Mouse (Mus musculus) embryonic facial prominence, embryonic 14.5 days (tissue): Measurements from ENCODE around the gene Angel2. TPM values are rescaled to one million over a fixed set of nuclear protein-coding genes. Genes with fewer than 3 reads are reported as not detected.

Source experiments
- ATAC-seq: fragments of 200-750 bp; cut with Nextera tagmentation; 2 replicates; pipeline ENCODE4 v1.8.0; 2017; ENCODE audit warnings: low read depth, moderate number of reproducible peaks, moderate TSS enrichment
- DNase-seq: peaks from one replicate; pipeline ENCODE4 v3.0.0-alpha.2; 2015; ENCODE audit warnings: low spot score
- H3K27ac ChIP-seq: fragments of 300-500 bp; sonication (generic); replicated peaks from 2 replicates; pipeline ENCODE4 v1.5.1; 2014; ENCODE audit warnings: low read depth, mild to moderate bottlenecking, low read length, moderate library complexity
- H3K27me3 ChIP-seq: fragments of 300-500 bp; sonication (generic); replicated peaks from 2 replicates; pipeline ENCODE4 v1.6.1; 2014; ENCODE audit warnings: low read length; ENCODE audit not compliant: control insufficient read depth, insufficient read depth
- H3K36me3 ChIP-seq: fragments of 300-500 bp; sonication (generic); 2 replicates; pipeline ENCODE4 v1.6.1; 2014; ENCODE audit warnings: low read length, mixed read lengths; ENCODE audit not compliant: control insufficient read depth, insufficient read depth
- H3K4me1 ChIP-seq: fragments of 300-500 bp; sonication (generic); 2 replicates; pipeline ENCODE4 v1.6.1; 2014; ENCODE audit warnings: antibody characterized with exemption, low read length; ENCODE audit not compliant: control insufficient read depth, insufficient read depth
- H3K4me2 ChIP-seq: fragments of 300-500 bp; sonication (generic); 2 replicates; pipeline ENCODE4 v1.6.1; 2014; ENCODE audit warnings: low read depth, mild to moderate bottlenecking, low read length, moderate library complexity, mixed read lengths
- H3K4me3 ChIP-seq: fragments of 300-500 bp; sonication (generic); 2 replicates; pipeline ENCODE4 v1.5.1; 2014; ENCODE audit warnings: low read depth, mild to moderate bottlenecking, low read length
- H3K9ac ChIP-seq: fragments of 300-500 bp; sonication (generic); 2 replicates; pipeline ENCODE4 v1.6.1; 2014; ENCODE audit warnings: low read depth, mild to moderate bottlenecking, low read length, moderate library complexity, mixed read lengths
- H3K9me3 ChIP-seq: fragments of 300-500 bp; sonication (generic); 2 replicates; pipeline ENCODE4 v1.6.1; 2016; ENCODE audit warnings: low read length; ENCODE audit not compliant: control insufficient read depth
- WGBS: fragments of 180-500 bp; shearing (Covaris S2); extraction: QIAGEN DNeasy Blood & Tissue Kit; methylation state at CpG from one replicate; pipeline ENCODE4 v1.1.7; 2014; 5-methylcytosine and 5-hydroxymethylcytosine counted together
- polyA plus RNA-seq: library from polyadenylated mRNA; unstranded; fragments of >200 nt; fragmentation: Nextera tagmentation; extraction: Ambion mirVana; gene quantifications from 2 replicates; pipeline ENCODE4 v1.2.1, GENCODE M21; 2014

Gene Angel2
- polyA plus RNA-seq, 1 experiment from 2014 or later, result 37.4 TPM

- no peak overlapping the region for H3K9ac ChIP-seq
- no peaks in the 10 kb centered on the region for H3K27me3 ChIP-seq
- H3K27ac ChIP-seq, result no peak overlapping the region
- H3K4me3 ChIP-seq, result no peak overlapping the region
- H3K9me3 ChIP-seq, result no peaks in the 10 kb centered on the region
- 80% methylated on average over 9 of the region's 9 CpGs for WGBS
- no peaks in the 10 kb centered on the region for H3K4me1 ChIP-seq
- H3K36me3 ChIP-seq, result peaks cover 39% of the 10 kb centered on the region; the same call in 1 of the 2 replicates
- no peak overlapping the region for H3K4me2 ChIP-seq
- peak; percentile 71; the same call in 1 of the 2 replicates for ATAC-seq
- peak; percentile 42 for DNase-seq
These were observed 25.9 kb upstream of the Angel2 start for GRCm38 (mm10) chr1:190898899-190899575.

GRCm38 (mm10) chr1:190901082-190901481 lies 23.8 kb upstream of the Angel2 start:
- WGBS, result 62% methylated on average over 2 of the region's 2 CpGs
- Histone ChIP-seq H3K36me3 (peaks cover 35% of the 10 kb centered on the region), H3K4me3 (no peak overlapping the region), H3K27me3 (no peaks in the 10 kb centered on the region), H3K4me2 (no peak overlapping the region), H3K4me1 (no peaks in the 10 kb centered on the region), H3K9ac (no peak overlapping the region), H3K9me3 (no peaks in the 10 kb centered on the region), H3K27ac (no peak overlapping the region)
- DNase-seq (no peak), ATAC-seq (no peak)

GRCm38 (mm10) chr1:190904136-190904535 lies 20.8 kb upstream of the Angel2 start:
- WGBS, result 96% methylated on average over 3 of the region's 3 CpGs
- Histone ChIP-seq H3K27me3 (no peaks in the 10 kb centered on the region), H3K4me2 (no peak overlapping the region), H3K9me3 (no peaks in the 10 kb centered on the region), H3K4me1 (no peaks in the 10 kb centered on the region), H3K4me3 (no peak overlapping the region), H3K36me3 (peaks cover 11% of the 10 kb centered on the region), H3K9ac (no peak overlapping the region), H3K27ac (no peak overlapping the region)
- ATAC-seq (no peak), DNase-seq (no peak)

GRCm38 (mm10) chr1:190904714-190905113 lies 20.2 kb upstream of the Angel2 start:
- 88% methylated on average over 16 of the region's 16 CpGs for WGBS
- ATAC-seq (no peak), DNase-seq (no peak)
- no peak overlapping the region for H3K9ac ChIP-seq
- no peaks in the 10 kb centered on the region for H3K9me3 ChIP-seq
- H3K4me1 ChIP-seq, result no peaks in the 10 kb centered on the region
- no peak overlapping the region for H3K4me2 ChIP-seq
- no peak overlapping the region for H3K4me3 ChIP-seq
- no peaks in the 10 kb centered on the region for H3K27me3 ChIP-seq
- H3K36me3 ChIP-seq, result peaks cover 11% of the 10 kb centered on the region
- H3K27ac ChIP-seq, result no peak overlapping the region

- Histone ChIP-seq H3K4me3 (peak overlapping the region; percentile 74), H3K9ac (peak overlapping the region; percentile 85), H3K27me3 (no peaks in the 10 kb centered on the region), H3K9me3 (no peaks in the 10 kb centered on the region), H3K36me3 (no peaks in the 10 kb centered on the region), H3K4me1 (peaks cover 10% of the 10 kb centered on the region), H3K4me2 (peak overlapping the region; percentile 89), H3K27ac (no peak overlapping the region)
- 0 out of 2 replicates have a peak, but pooled peaks have one; percentile 5 for ATAC-seq
- no peak for DNase-seq
- 80% methylated on average over 6 of the region's 6 CpGs for WGBS
These were observed 14.1 kb upstream of the Angel2 start for GRCm38 (mm10) chr1:190910836-190911235.

GRCm38 (mm10) chr1:190911415-190912123 lies 13.3 kb upstream of the Angel2 start, which contains the start of gene Rps6kc1:
Gene Rps6kc1, minus strand, starts transcription at chr1:190911770.
- peaks cover 10% of the 10 kb centered on the region for H3K4me1 ChIP-seq
- H3K4me3 ChIP-seq, result peak within 1 kb of the TSS; percentile 74
- no peaks in the 10 kb centered on the region for H3K9me3 ChIP-seq
- peak within 1 kb of the TSS; percentile 71; the same call in 1 of the 2 replicates for H3K27ac ChIP-seq
- H3K4me2 ChIP-seq, result peak within 1 kb of the TSS; percentile 89
- peak; percentile 95 for ATAC-seq
- no peaks in the 10 kb centered on the region for H3K36me3 ChIP-seq
- under 1% methylated on average over 36 of the region's 47 CpGs for WGBS
- peak within 1 kb of the TSS; percentile 85 for H3K9ac ChIP-seq
- H3K27me3 ChIP-seq, result no peaks in the 10 kb centered on the region
- DNase-seq, result peak; percentile 90

- Histone ChIP-seq H3K9ac (no peak overlapping the region), H3K36me3 (no peaks in the 10 kb centered on the region), H3K27me3 (no peaks in the 10 kb centered on the region), H3K27ac (no peak overlapping the region), H3K4me2 (no peak overlapping the region), H3K9me3 (no peaks in the 10 kb centered on the region), H3K4me3 (no peak overlapping the region), H3K4me1 (peaks cover 10% of the 10 kb centered on the region)
- no peak for ATAC-seq
- 50% methylated on average over 1 of the region's 1 CpGs for WGBS
- DNase-seq, result no peak
These were observed 12.3 kb upstream of the Angel2 start for GRCm38 (mm10) chr1:190912623-190913022.

GRCm38 (mm10) chr1:190918938-190919337 lies 6.0 kb upstream of the Angel2 start:
- ATAC-seq (no peak), DNase-seq (no peak)
- Histone ChIP-seq H3K4me3 (no peak overlapping the region), H3K4me1 (no peaks in the 10 kb centered on the region), H3K27ac (no peak overlapping the region), H3K27me3 (no peaks in the 10 kb centered on the region), H3K36me3 (no peaks in the 10 kb centered on the region), H3K9ac (no peak overlapping the region), H3K9me3 (no peaks in the 10 kb centered on the region), H3K4me2 (no peak overlapping the region)
- WGBS, result 64% methylated on average over 7 of the region's 7 CpGs
